Mouse (Mus musculus): ENCODE data around the gene Gm47289. TPM values are rescaled to one million over a fixed set of nuclear protein-coding genes. Genes with fewer than 3 reads are reported as not detected.

The Gm47289 gene
- polyA plus RNA-seq, 1 experiment from 2014 or later = not detected

DNA sequence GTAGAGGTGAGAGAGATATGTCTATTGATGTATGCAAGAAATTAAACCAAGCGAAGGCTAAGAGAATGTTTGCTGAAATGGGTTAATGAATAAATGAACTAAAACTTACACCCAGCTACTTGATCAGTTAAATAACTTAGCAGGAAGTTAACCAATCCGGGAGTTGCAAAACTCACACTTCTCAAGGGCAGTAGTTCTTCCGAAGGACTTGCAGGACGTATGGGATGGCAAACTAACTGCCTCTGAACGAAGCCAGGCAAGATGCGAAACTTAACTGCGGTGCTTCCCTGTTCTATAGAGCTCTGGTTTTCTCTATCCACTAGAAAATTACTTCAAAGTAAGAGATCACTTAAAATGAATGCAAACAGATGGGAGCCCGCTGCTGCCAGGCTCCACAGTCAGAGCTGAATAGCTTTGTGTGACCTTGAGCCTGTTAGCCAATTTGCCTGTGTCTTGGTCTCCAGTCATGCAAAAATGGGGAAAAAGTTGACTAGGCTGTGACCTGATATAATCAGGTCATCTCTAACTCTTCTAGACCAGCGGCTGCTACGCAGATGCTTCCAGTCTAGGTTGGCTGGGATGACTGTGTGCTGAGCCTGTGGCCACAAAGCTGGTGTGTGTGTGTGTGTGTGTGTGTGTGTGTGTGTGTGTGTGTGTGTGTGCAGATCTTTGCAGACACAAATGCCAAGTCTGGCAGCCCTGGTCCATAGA is 40.3 kb downstream of the Gm47289 start:
- H3K4me2 ChIP-seq (replicated peaks; ENCODE audit: low read depth, low read length) = no peak overlapping the region
- WGBS = 65% methylated on average over 10 of the region's 10 CpGs
- H3K4me3 ChIP-seq (ENCODE audit: low read length) = no peak overlapping the region
- H3K9ac ChIP-seq (replicated peaks; ENCODE audit: low read length) = no peak overlapping the region
- H3K36me3 ChIP-seq (ENCODE audit: insufficient read depth, low read length) = no peaks in the 10 kb centered on the region
- H3K27ac ChIP-seq (ENCODE audit: low read length) = peak overlapping the region; percentile 76
- H3K27me3 ChIP-seq (ENCODE audit: insufficient read depth, low read length) = no peaks in the 10 kb centered on the region
- peaks cover 12% of the 10 kb centered on the region for H3K4me1 ChIP-seq (ENCODE audit: insufficient read depth, low read length)
- ATAC-seq (ENCODE audit: low FRiP score, low TSS enrichment) = peak; percentile 29; the same call in 1 of the 2 replicates
- H3K9me3 ChIP-seq (ENCODE audit: low read length) = peaks cover 6% of the 10 kb centered on the region

- Histone ChIP-seq H3K36me3 (ENCODE audit: insufficient read depth, low read length) (no peaks in the 10 kb centered on the region), H3K27ac (ENCODE audit: low read length) (no peak overlapping the region), H3K4me3 (ENCODE audit: low read length) (no peak overlapping the region), H3K4me1 (ENCODE audit: insufficient read depth, low read length) (peaks cover 12% of the 10 kb centered on the region), H3K27me3 (ENCODE audit: insufficient read depth, low read length) (no peaks in the 10 kb centered on the region), H3K4me2 (replicated peaks; ENCODE audit: low read depth, low read length) (no peak overlapping the region), H3K9ac (replicated peaks; ENCODE audit: low read length) (no peak overlapping the region), H3K9me3 (ENCODE audit: low read length) (peaks cover 6% of the 10 kb centered on the region)
- 80% methylated on average over 5 of the region's 5 CpGs for WGBS
- peak; percentile 74 for ATAC-seq (ENCODE audit: low FRiP score, low TSS enrichment)
Observed at GRCm38 (mm10) chr9:119201653-119202052, 42.7 kb downstream of the Gm47289 start.

GRCm38 (mm10) chr9:119203617-119204016 is 44.7 kb downstream of the Gm47289 start:
- H3K4me3 ChIP-seq (ENCODE audit: low read length) = no peak overlapping the region
- peaks cover 15% of the 10 kb centered on the region; the same call in 1 of the 2 replicates for H3K4me1 ChIP-seq (ENCODE audit: insufficient read depth, low read length)
- H3K9ac ChIP-seq (replicated peaks; ENCODE audit: low read length) = no peak overlapping the region
- H3K4me2 ChIP-seq (replicated peaks; ENCODE audit: low read depth, low read length) = no peak overlapping the region
- H3K27me3 ChIP-seq (ENCODE audit: insufficient read depth, low read length) = no peaks in the 10 kb centered on the region
- ATAC-seq (ENCODE audit: low FRiP score, low TSS enrichment) = no peak
- 95% methylated on average over 9 of the region's 9 CpGs for WGBS
- peaks cover 6% of the 10 kb centered on the region for H3K9me3 ChIP-seq (ENCODE audit: low read length)
- no peak overlapping the region for H3K27ac ChIP-seq (ENCODE audit: low read length)
- H3K36me3 ChIP-seq (ENCODE audit: insufficient read depth, low read length) = no peaks in the 10 kb centered on the region

- WGBS = 92% methylated on average over 5 of the region's 5 CpGs
- no peak overlapping the region for H3K27ac ChIP-seq (ENCODE audit: low read length)
- no peak for ATAC-seq (ENCODE audit: low FRiP score, low TSS enrichment)
Observed at GRCm38 (mm10) chr9:119205756-119206155, 46.8 kb downstream of the Gm47289 start.

GRCm38 (mm10) chr9:119206666-119207065 is 47.7 kb downstream of the Gm47289 start:
- WGBS = 57% methylated on average over 2 of the region's 2 CpGs
- Histone ChIP-seq H3K27ac (ENCODE audit: low read length) (peak overlapping the region; percentile 13; the same call in 1 of the 2 replicates), H3K9ac (replicated peaks; ENCODE audit: low read length) (no peak overlapping the region), H3K9me3 (ENCODE audit: low read length) (peaks cover 9% of the 10 kb centered on the region), H3K36me3 (ENCODE audit: insufficient read depth, low read length) (no peaks in the 10 kb centered on the region), H3K27me3 (ENCODE audit: insufficient read depth, low read length) (no peaks in the 10 kb centered on the region), H3K4me2 (replicated peaks; ENCODE audit: low read depth, low read length) (no peak overlapping the region), H3K4me1 (ENCODE audit: insufficient read depth, low read length) (0 out of 2 replicates have a peak, but pooled peaks cover 6% of the 10 kb centered on the region), H3K4me3 (ENCODE audit: low read length) (no peak overlapping the region)
- peak; percentile 31; the same call in 1 of the 2 replicates for ATAC-seq (ENCODE audit: low FRiP score, low TSS enrichment)

More at GRCm38 (mm10) chr9:119205756-119206155, 46.8 kb downstream of the Gm47289 start:
- Histone ChIP-seq H3K9ac (replicated peaks; ENCODE audit: low read length) (no peak overlapping the region), H3K4me3 (ENCODE audit: low read length) (no peak overlapping the region), H3K27me3 (ENCODE audit: insufficient read depth, low read length) (no peaks in the 10 kb centered on the region), H3K4me2 (replicated peaks; ENCODE audit: low read depth, low read length) (no peak overlapping the region), H3K36me3 (ENCODE audit: insufficient read depth, low read length) (no peaks in the 10 kb centered on the region), H3K9me3 (ENCODE audit: low read length) (peaks cover 9% of the 10 kb centered on the region), H3K4me1 (ENCODE audit: insufficient read depth, low read length) (0 out of 2 replicates have a peak, but pooled peaks cover 6% of the 10 kb centered on the region)

DNA sequence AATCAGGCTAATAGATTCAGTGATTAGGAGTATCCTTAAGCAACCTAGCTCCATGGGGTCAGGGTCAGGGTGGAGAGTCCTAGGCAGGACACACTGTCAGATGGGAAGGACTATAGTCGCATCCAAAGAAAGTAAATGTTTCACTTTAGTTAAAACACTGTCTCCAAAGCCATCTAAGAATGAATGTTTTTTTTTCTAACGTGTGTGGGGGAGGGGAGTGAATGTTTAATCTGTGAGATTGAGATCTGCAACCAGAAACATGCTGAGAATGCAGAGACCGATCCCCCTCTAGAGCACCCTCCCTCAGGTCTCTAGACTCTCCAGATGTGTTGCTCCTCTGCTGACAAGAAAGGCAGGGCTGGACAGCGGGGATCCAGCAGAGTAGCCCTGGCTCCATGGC is 48.2 kb downstream of the Gm47289 start:
- Histone ChIP-seq H3K27ac (ENCODE audit: low read length) (peak overlapping the region; percentile 63; the same call in 1 of the 2 replicates), H3K27me3 (ENCODE audit: insufficient read depth, low read length) (no peaks in the 10 kb centered on the region), H3K4me1 (ENCODE audit: insufficient read depth, low read length) (0 out of 2 replicates have a peak, but pooled peaks cover 6% of the 10 kb centered on the region), H3K9me3 (ENCODE audit: low read length) (peaks cover 9% of the 10 kb centered on the region), H3K4me2 (replicated peaks; ENCODE audit: low read depth, low read length) (no peak overlapping the region), H3K4me3 (ENCODE audit: low read length) (no peak overlapping the region), H3K9ac (replicated peaks; ENCODE audit: low read length) (no peak overlapping the region), H3K36me3 (ENCODE audit: insufficient read depth, low read length) (no peaks in the 10 kb centered on the region)
- ATAC-seq (ENCODE audit: low FRiP score, low TSS enrichment) = peak; percentile 85
- WGBS = 47% methylated on average over 4 of the region's 4 CpGs

DNA sequence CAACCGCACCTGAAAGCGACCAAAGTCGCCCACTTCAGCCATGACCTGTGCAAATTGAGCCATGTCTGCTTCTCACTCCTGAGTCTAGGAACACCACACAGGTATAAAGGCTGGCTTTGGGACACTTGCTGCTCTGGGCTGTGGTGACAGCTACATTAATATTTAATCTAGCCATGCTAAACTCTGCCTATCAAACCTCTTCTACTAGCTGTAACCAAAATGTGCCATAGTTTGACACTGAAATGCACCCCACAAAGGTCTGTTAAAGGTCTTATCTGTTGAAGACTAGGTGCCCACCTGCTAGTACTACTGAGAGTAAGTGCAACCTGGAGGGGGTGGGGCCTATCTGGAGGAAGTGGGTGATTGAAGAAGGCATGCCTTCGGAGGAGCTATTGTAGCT is 50.0 kb downstream of the Gm47289 start, which contains the start of gene Slc22a13:
Slc22a13 (minus strand) TSS at position 101 of the 400 bp plus-strand sequence.
- Histone ChIP-seq H3K9me3 (ENCODE audit: low read length) (peaks cover 5% of the 10 kb centered on the region), H3K27ac (ENCODE audit: low read length) (no peak within 1 kb of the TSS), H3K4me1 (ENCODE audit: insufficient read depth, low read length) (0 out of 2 replicates have a peak, but pooled peaks cover 6% of the 10 kb centered on the region), H3K4me3 (ENCODE audit: low read length) (no peak within 1 kb of the TSS), H3K36me3 (ENCODE audit: insufficient read depth, low read length) (no peaks in the 10 kb centered on the region), H3K9ac (replicated peaks; ENCODE audit: low read length) (no peak within 1 kb of the TSS), H3K4me2 (replicated peaks; ENCODE audit: low read depth, low read length) (no peak within 1 kb of the TSS), H3K27me3 (ENCODE audit: insufficient read depth, low read length) (no peaks in the 10 kb centered on the region)
- 93% methylated on average over 4 of the region's 4 CpGs for WGBS
- ATAC-seq (ENCODE audit: low FRiP score, low TSS enrichment) = no peak

Other genes starting within 250 kb of the Gm47289 start
- gene Ctdspl, start 232.7 kb upstream of the Gm47289 start, polyA plus RNA-seq (2015; fragmentation: Nextera tagmentation; extraction: Ambion mirVana) = 27.5 and 30.7 TPM in 2 replicates
- 53.7 and 56.3 TPM in 2 replicates for gene Vill, start 106.4 kb upstream of the Gm47289 start, polyA plus RNA-seq (2015; fragmentation: Nextera tagmentation; extraction: Ambion mirVana)
- 25.3 and 26.9 TPM in 2 replicates for gene Plcd1, start 65.7 kb upstream of the Gm47289 start, polyA plus RNA-seq (2015; fragmentation: Nextera tagmentation; extraction: Ambion mirVana)
- gene Dlec1, start 56.7 kb upstream of the Gm47289 start, polyA plus RNA-seq (2015; fragmentation: Nextera tagmentation; extraction: Ambion mirVana) = 6.1 and 7.7 TPM in 2 replicates
- 44.0 and 52.4 TPM in 2 replicates for gene Acaa1b, start 2.1 kb upstream of the Gm47289 start, polyA plus RNA-seq (2015; fragmentation: Nextera tagmentation; extraction: Ambion mirVana)
- gene Slc22a13, start 49.9 kb downstream of the Gm47289 start, polyA plus RNA-seq (2015; fragmentation: Nextera tagmentation; extraction: Ambion mirVana) = 22.1 and 22.9 TPM in 2 replicates
- 12.2 and 13.2 TPM in 2 replicates for gene Oxsr1, start 163.3 kb downstream of the Gm47289 start, polyA plus RNA-seq (2015; fragmentation: Nextera tagmentation; extraction: Ambion mirVana)
- 142 and 152 TPM in 2 replicates for gene Acaa1a, start 180.5 kb downstream of the Gm47289 start, polyA plus RNA-seq (2015; fragmentation: Nextera tagmentation; extraction: Ambion mirVana)
- gene Myd88, start 182.2 kb downstream of the Gm47289 start, polyA plus RNA-seq (2015; fragmentation: Nextera tagmentation; extraction: Ambion mirVana) = 30.0 and 30.9 TPM in 2 replicates
- 34.7 and 35.8 TPM in 2 replicates for gene Xylb, start 198.2 kb downstream of the Gm47289 start, polyA plus RNA-seq (2015; fragmentation: Nextera tagmentation; extraction: Ambion mirVana)
- gene Slc22a14, start 206.4 kb downstream of the Gm47289 start, polyA plus RNA-seq (2015; fragmentation: Nextera tagmentation; extraction: Ambion mirVana) = 0.08 and 0.12 TPM in 2 replicates
- gene Acvr2b, start 243.0 kb downstream of the Gm47289 start, polyA plus RNA-seq (2015; fragmentation: Nextera tagmentation; extraction: Ambion mirVana) = 18.7 and 23.6 TPM in 2 replicates